Mouse (Mus musculus): ENCODE data around the gene Tjp2.
"Not testable (repeated sequence)": the region's sequence is repeated elsewhere in the genome, so short reads cannot be mapped to it uniquely, and the experiment has no call there.

Gene Tjp2

GRCm38 (mm10) chr19:24224500-24225304 lies at the start of gene Tjp2:
Gene Tjp2, minus strand, starts transcription at chr19:24225030.
- DNase-seq (ENCODE audit: low read depth) = peak; percentile 49

GRCm38 (mm10) chr19:24274281-24274680 lies 49.5 kb upstream of the Tjp2 start:
- no peak for DNase-seq (ENCODE audit: low read depth)

DNA sequence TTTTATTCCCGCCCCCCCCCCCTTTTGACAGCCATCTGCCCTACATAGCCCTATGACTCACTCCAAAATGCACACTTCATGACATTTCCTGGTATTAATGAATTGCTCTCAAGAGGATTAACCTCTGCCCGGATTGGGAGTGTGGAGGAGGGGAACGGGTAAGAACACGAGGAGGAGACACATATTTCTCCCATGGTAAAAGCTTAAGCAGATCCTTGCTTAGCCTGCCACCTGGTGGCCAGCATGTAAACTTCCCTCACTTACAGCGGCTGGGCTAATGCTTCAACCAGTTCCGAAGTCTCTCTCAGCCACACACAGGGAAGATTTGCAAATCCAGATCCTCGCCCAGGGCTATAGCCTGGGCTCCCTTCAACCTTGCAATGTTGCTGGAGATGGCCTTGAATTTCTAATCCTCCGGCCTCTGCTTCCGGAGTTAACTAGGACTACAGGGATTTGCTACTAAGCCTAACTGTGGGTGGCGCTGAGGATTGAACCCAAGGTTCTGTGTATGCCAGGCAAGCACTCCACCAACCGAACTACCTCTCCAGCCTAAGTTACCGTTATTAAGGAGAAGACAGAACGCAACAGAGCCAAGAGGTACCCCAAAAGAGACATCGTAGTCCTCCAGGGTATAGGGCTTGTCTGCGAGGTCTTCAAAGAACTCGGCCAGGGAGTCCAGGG lies 47.1 kb upstream of the Tjp2 start:
- DNase-seq (ENCODE audit: low read depth) = peak; percentile 71

- no peak for DNase-seq (ENCODE audit: low read depth)
These were observed 46.5 kb upstream of the Tjp2 start for GRCm38 (mm10) chr19:24271326-24271725.

- DNase-seq (ENCODE audit: low read depth) = no peak
These were observed 43.7 kb upstream of the Tjp2 start for GRCm38 (mm10) chr19:24268531-24268930.

- DNase-seq (ENCODE audit: low read depth) = no peak
These were observed 41.4 kb upstream of the Tjp2 start for GRCm38 (mm10) chr19:24266046-24266830.

- peak; percentile 74 for DNase-seq (ENCODE audit: low read depth)
These were observed 40.2 kb upstream of the Tjp2 start for GRCm38 (mm10) chr19:24264991-24265390.

DNA sequence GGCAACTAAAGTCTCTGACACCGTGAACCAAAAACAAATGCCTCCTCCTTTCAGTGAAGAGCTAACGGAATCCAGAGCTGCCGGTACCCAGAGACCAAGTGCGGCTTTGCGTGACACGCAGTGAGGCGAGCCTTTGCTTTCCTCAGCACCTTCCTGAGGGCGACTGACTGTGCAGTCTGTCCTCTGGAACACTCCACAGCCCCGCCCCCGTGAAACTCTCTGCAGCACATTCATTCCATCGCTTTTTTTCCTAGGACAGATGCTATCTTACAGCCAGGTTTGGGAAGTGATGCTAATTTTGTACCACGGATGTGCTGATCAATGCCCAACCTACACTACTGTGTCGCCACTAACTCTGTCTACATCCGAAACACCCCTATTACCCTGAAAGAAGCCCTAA lies 37.9 kb upstream of the Tjp2 start:
- DNase-seq (ENCODE audit: low read depth) = no peak

- no peak for DNase-seq (ENCODE audit: low read depth)
These were observed 34.8 kb upstream of the Tjp2 start for GRCm38 (mm10) chr19:24259390-24260351.

DNA sequence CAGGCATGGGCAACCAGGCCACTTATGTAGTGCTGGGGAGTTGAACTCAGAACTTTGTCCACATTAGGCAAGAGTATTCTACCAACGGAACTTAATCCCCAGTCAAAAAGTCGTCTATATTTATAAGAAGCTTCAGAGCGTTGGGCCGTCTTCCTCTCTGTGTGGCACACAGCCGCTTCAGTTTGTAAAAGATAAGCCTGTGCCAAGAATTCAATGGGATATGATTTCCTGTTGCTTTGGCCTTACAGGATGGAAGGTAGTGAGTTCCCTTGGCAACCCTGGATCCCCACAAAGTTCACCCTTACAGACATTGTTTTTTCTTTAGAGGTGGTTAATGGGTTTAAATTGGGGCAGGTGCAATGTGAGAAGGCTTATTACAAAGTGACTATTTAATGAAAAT lies 33.5 kb upstream of the Tjp2 start:
- no peak for DNase-seq (ENCODE audit: low read depth)

DNA sequence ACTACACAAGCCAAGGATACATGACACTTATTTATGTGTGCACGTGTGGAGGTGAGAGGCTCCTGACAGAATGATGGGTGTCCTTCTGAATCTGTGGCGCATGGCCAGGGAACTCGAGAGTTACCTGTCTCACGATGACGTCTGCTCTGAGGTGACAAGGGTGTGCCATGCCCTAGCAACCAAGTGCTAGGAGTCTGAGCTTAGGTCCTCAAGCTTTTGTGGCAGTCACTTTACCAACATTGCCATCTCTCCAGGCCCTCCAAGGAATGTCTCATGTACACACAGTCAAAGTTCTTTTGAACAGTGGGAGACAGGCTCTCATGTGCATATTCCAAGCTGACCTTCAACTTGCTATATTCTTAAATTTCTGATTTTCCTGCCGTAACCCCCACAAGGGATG lies 33.1 kb upstream of the Tjp2 start:
- no peak for DNase-seq (ENCODE audit: low read depth)

GRCm38 (mm10) chr19:24253657-24254260 lies 28.9 kb upstream of the Tjp2 start:
- DNase-seq (ENCODE audit: low read depth) = no peak

DNA sequence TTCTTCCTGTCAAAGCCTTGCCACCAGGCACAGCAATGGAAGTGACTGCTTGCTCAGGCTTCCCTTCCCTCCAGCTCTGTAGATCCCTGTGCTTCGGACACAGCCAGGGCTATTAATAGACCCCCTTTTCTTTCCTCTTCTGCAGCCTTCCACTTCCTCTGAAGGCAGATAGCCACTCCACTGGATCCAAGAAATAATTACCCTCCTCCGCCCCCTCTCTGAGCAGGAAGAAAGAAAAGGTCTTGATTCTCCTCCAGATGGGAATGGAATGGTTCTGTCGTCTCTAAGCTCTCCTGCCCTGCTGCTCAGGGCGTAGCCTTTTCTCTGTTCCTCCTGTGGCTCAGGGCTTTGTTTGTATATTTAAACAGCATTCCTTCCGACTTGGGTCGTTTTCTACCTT lies 27.0 kb upstream of the Tjp2 start:
- DNase-seq (ENCODE audit: low read depth) = no peak

- no peak for DNase-seq (ENCODE audit: low read depth)
These were observed 18.5 kb upstream of the Tjp2 start for GRCm38 (mm10) chr19:24243340-24243739.

- DNase-seq (ENCODE audit: low read depth) = no peak
These were observed 17.1 kb upstream of the Tjp2 start for GRCm38 (mm10) chr19:24241799-24242546.

DNA sequence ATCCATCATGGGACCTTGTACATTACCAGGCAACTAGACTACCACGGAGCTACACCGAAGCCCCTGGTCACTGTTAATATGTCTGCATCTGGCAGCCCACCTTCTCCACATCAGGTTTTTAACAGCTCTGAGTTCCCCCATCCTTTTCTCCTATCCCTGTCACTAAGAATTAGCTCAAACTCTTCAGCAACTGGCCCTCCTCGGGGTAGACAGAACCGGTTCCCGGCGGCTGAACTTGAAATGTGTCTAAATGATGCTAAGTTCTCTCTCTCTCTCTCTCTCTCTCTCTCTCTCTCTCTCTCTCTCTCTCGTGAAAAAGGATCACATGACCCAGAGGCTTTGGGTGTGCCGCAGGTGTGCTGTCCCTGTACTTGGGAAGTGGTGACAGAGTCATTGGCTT lies 16.4 kb upstream of the Tjp2 start:
- no peak for DNase-seq (ENCODE audit: low read depth)

DNA sequence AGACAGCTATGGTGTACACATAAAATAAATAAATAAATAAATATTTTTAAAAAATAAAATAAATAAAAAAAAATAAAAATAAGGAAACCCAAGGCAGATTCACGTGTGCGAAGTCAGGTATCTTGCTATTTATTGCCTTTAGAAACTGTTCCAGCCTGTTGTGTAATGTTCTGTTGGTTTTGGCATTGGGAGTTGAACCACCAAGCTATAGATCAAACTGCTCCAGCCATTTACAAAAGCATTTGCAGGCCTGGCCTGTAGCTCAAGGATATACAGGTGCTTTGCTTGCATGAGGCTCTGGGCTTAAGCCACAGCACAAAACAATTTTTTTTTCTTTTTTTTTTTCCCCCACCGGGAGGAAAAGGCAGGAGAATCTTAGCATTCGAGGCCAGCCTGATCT lies 13.2 kb upstream of the Tjp2 start:
- DNase-seq (ENCODE audit: low read depth) = no peak

GRCm38 (mm10) chr19:24232356-24232755 lies 7.5 kb upstream of the Tjp2 start:
- not testable (repeated sequence) for DNase-seq (ENCODE audit: low read depth)

DNA sequence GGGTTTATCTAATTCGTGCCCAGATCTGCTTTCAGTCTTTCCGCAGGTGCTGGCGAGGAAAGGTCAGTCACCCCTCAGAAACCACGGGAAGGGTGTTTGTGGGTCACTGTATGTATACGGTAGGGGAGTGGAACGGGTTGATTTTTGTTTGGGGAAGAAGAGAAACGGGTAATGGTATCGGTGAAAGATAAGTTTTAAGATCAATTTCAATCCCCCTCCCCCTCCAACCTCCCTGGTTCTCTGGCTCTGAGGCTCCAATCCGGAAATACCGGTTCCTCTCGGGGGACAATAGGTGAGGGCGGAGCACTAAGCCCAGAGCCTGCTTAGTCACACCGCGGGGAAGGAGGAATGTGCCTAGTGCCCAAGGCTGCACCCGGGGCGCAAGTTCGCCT lies 471 bp upstream of the Tjp2 start:
- peak; percentile 29 for DNase-seq (ENCODE audit: low read depth)

- DNase-seq (ENCODE audit: low read depth) = no peak
These were observed 979 bp downstream of the Tjp2 start for GRCm38 (mm10) chr19:24223851-24224251.
